Mouse (Mus musculus) cerebellum, adult 18-20 months (tissue): ENCODE measurements around the gene Bcl11a.
"Not testable (repeated sequence)": the region's sequence is repeated elsewhere in the genome, so short reads cannot be mapped to it uniquely, and the experiment has no call there.

ENCODE experiments used
- DNase-seq, 2 experiments: peaks; one replicate each; pipeline ENCODE4 v3.0.0; 2021

The Bcl11a gene

GRCm38 (mm10) chr11:24100449-24101070 is 22.7 kb downstream of the Bcl11a start:
- DNase-seq: no peak

GRCm38 (mm10) chr11:24101625-24102024 is 23.8 kb downstream of the Bcl11a start:
- no peak for DNase-seq

GRCm38 (mm10) chr11:24102372-24102771 is 24.5 kb downstream of the Bcl11a start:
- no peak for DNase-seq

- DNase-seq: no peak
These were observed 25.4 kb downstream of the Bcl11a start for GRCm38 (mm10) chr11:24103128-24103742.

- DNase-seq: no peak
These were observed 29.6 kb downstream of the Bcl11a start for GRCm38 (mm10) chr11:24107414-24107813.

GRCm38 (mm10) chr11:24108974-24109373 is 31.1 kb downstream of the Bcl11a start:
- no peak for DNase-seq

GRCm38 (mm10) chr11:24109388-24109787 is 31.5 kb downstream of the Bcl11a start:
- DNase-seq: no peak

GRCm38 (mm10) chr11:24110113-24110512 is 32.3 kb downstream of the Bcl11a start:
- no peak for DNase-seq

GRCm38 (mm10) chr11:24111720-24112119 is 33.9 kb downstream of the Bcl11a start:
- DNase-seq: no peak

GRCm38 (mm10) chr11:24115017-24115752 is 37.3 kb downstream of the Bcl11a start:
- DNase-seq: no peak

- no peak for DNase-seq
These were observed 38.2 kb downstream of the Bcl11a start for GRCm38 (mm10) chr11:24116041-24116440.

GRCm38 (mm10) chr11:24116582-24117318 is 38.9 kb downstream of the Bcl11a start:
- no peak for DNase-seq

- DNase-seq: no peak
These were observed 43.3 kb downstream of the Bcl11a start for GRCm38 (mm10) chr11:24121136-24121535.

GRCm38 (mm10) chr11:24122899-24123298 is 45.0 kb downstream of the Bcl11a start:
- DNase-seq: no peak

GRCm38 (mm10) chr11:24123991-24124390 is 46.1 kb downstream of the Bcl11a start:
- no peak for DNase-seq

GRCm38 (mm10) chr11:24125098-24125497 is 47.2 kb downstream of the Bcl11a start:
- no peak for DNase-seq

- no peak for DNase-seq
These were observed 50.1 kb downstream of the Bcl11a start for GRCm38 (mm10) chr11:24128001-24128400.

- not testable (repeated sequence) for DNase-seq
These were observed 51.0 kb downstream of the Bcl11a start for GRCm38 (mm10) chr11:24128880-24129279.

- DNase-seq: no peak
These were observed 51.7 kb downstream of the Bcl11a start for GRCm38 (mm10) chr11:24129358-24130185.

GRCm38 (mm10) chr11:24130186-24130760 is 52.4 kb downstream of the Bcl11a start:
- no peak for DNase-seq

- DNase-seq: no peak
These were observed 54.0 kb downstream of the Bcl11a start for GRCm38 (mm10) chr11:24131818-24132217.

- no peak for DNase-seq
These were observed 54.5 kb downstream of the Bcl11a start for GRCm38 (mm10) chr11:24132358-24132757.
